Mouse (Mus musculus) small intestine, adult 2 months (tissue): ENCODE measurements around the gene Pemt.

Experiments
- CTCF ChIP-seq: fragments of 200-500 bp; IDR thresholded peaks from 2 replicates; pipeline ENCODE4 v1.5.1; 2012; ENCODE audit warnings: low read depth, mild to moderate bottlenecking, control low read depth, inconsistent platforms, low read length, moderate library complexity, mixed read lengths; ENCODE audit not compliant: insufficient replicate concordance, insufficient read length; ENCODE audit errors: extremely low read depth
- POLR2A ChIP-seq: fragments of 200-500 bp; IDR thresholded peaks from 2 replicates; pipeline ENCODE4 v1.6.1; 2012; ENCODE audit warnings: low read depth, mild to moderate bottlenecking, control low read depth, inconsistent platforms, low read length, moderate library complexity

DNA sequence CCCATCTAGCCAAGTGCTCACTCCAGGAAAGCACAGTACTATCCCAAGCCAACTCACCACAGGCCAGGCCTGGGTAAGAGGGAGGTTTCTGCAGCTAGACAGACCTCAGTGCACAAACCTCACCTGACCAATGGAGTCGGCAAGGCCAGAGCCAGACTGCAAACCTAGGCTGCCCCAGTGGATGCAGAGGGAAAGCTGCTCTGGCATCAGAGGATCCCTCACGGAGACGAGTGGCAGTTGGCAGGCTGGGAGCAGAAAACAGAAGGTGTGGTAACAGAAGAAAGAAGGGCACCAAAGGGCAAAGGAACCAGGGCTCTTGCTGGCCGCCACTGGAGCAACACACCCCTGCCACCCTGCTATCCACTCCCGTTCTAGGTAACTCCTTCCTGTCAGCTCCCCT, 20.1 kb downstream of the Pemt start:
- TF ChIP-seq CTCF = no peak
- no peak for TF ChIP-seq POLR2A
